Mouse (Mus musculus): ENCODE results near the gene Ctf1.
A peak's percentile ranks its signal among the peaks of the same experiment; 100 is the strongest.

Gene Ctf1

GRCm38 (mm10) chr7:127712461-127713385 is at the start of gene Ctf1:
Gene Ctf1 (plus strand): TSS chr7:127712736.
- peak; percentile 63 for DNase-seq

DNA sequence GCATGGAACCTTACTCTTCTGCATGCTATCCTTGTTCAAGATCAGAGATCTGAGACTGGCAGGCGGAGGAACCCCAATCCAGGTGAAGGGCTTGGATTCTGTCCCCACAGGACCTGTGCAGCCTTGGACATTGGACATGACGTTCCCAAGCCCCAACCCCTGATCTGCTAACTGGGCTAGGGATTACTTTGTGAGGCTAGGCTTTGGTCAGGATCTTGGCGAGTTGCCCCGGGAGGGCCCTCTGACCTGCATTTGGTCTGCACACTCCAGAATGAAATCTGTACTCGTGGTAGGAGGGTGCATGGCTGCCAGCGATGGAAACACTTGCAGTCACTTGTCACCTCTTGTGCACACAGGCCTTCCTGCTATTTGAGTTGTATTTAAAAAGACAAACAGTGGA is 49.6 kb upstream of the Ctf1 start:
- no peak for DNase-seq

GRCm38 (mm10) chr7:127666066-127666654 is 46.4 kb upstream of the Ctf1 start:
- DNase-seq: no peak

DNA sequence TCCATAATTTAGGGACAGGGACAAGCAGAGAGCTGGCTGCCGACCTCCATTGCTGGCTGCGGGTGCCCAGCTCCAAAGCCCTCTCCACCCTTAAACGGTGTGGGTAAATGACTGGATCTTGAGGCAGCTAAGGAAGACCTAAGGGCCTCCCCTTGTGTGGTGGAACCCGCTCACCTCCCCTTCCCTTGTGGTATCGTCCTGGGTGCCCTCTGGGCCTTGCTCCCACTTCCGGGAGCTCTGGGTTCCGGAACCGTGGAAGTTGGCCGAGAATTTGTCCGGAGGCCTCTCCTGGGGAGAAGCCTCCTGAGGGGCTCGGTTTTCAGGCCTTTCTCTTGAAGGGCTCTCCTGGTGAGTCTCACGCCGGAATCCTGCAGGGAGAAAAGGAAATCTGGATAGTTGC is 45.9 kb upstream of the Ctf1 start:
- no peak for DNase-seq

- DNase-seq: no peak
Measured at GRCm38 (mm10) chr7:127667171-127667570, 45.4 kb upstream of the Ctf1 start.

- no peak for DNase-seq
Measured at GRCm38 (mm10) chr7:127671880-127672774, 40.4 kb upstream of the Ctf1 start.

GRCm38 (mm10) chr7:127672776-127673175 is 39.8 kb upstream of the Ctf1 start:
- no peak for DNase-seq

DNA sequence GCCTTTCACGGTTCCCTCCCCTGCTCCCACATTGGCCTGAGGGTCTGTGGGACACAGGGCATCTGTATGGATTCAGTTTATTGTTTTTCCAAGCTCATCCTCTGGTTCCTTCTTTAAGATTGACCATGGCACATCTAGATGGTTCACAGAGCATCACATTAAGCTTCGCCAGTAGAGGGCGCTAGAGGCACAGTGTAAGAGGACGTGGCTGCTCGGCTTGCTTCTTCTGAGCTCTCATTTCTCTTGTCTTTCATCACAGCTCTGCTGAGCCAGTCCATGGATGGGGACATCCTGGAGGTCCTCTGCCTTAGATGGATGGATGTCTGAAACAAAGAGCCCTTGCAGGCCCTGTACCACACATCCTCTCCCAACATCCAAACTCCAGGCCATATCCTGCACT is 37.6 kb upstream of the Ctf1 start:
- peak; percentile 80 for DNase-seq

GRCm38 (mm10) chr7:127675391-127675811 is 37.1 kb upstream of the Ctf1 start:
- no peak for DNase-seq

DNA sequence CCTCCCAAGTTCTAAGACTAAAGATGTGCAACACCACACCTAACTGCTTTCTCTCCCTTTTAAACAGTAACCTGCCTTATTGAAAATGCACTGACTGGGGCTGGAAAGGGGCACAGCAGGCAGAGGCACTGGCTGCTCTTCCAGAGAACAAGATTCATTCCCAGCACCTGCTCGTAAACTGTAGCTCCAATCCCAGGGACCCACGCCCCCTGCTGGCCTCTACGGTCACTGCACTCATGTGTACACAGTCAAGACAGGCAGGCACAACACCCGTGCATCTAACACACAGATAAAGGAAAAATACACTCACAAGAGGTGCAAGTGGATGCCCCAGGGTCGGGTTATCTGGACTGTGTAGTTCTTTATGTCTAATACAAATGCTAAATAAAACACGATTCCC is 35.5 kb upstream of the Ctf1 start:
- DNase-seq: no peak

- DNase-seq: no peak
Measured at GRCm38 (mm10) chr7:127677609-127678008, 34.9 kb upstream of the Ctf1 start.

GRCm38 (mm10) chr7:127678811-127679210 is 33.7 kb upstream of the Ctf1 start:
- no peak for DNase-seq

DNA sequence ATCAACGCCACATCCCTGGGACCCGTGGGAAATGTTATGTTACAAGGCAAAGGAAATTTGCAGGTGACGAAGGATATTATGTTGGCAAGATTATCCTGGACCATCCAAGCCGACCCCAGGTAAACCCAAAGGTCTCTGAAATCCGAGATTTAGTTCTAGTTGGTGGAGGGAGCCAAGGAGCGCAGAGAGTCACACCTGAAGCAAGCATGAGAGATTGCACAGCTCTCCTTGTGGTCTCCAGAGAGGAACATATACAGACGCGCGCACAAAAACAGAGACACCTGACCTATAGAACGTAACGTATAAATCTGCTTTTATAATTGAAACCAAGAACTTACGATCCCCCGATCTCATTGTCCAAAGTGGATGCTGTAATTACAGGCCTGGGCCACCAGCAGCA is 32.0 kb upstream of the Ctf1 start:
- DNase-seq: no peak

DNA sequence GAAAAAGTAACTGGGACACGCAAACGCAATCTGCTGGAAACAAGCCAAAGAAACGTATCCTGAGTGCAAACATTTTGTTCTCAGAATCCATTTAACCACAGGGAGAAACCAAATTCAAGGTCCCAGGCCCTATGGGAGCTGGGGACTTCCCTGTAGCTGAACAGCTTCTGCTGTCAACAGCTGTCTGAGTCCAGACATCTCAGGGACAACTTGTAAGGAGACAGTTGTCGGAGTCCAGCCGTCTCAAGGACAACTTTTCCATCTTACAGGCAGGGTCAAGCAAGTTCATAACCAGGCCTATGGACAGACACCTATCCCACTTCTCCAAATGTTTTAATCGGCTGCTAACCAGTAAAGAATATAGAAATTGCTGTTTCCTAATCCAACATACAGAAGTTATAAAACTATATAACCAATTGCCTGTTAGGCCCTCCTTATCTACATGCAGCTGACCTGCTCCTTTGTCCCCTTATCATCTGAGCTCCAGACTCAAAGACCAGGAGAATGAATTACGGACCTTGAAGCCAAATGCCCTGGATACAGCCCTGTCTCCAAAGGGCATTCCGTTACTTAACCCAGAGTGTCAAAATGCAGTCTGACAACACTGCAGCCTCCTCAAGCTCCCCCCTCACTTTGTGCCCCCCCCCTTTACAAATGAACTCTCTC is 30.5 kb upstream of the Ctf1 start:
- no peak for DNase-seq

DNA sequence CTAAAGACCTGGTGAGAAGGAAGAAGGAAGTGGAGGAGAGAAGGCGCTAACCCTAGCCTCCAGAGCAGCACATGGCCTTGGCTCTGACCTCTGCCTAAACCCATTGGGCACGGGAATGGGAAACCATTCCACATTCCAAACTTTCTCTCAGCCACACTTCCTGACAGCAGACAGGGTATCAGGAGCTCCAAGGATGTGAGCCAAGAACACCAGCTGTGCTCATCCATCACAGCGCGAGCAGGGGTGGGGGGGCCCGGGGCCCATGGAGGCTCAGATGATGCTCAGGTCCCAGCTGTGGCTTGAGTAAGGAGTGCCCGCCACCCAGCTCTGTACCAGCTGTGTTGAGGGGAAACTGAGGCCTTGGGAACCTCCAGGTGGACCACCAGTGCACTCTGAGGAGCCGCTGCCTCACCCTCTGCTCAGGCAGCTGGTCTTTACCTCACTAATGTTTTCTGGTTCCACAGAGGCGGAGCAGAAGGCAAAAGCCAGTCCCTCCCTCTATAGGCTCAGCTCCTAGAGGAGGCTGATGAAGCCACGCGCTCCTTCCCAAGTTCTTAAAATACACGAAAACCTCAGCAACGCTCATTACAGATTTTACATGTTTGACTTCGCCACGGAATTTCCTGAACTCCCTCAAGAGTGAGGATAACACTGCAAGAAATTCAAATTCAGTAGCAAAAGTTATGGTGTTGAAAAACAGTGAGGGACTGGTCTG is 27.1 kb upstream of the Ctf1 start:
- peak; percentile 41 for DNase-seq

DNA sequence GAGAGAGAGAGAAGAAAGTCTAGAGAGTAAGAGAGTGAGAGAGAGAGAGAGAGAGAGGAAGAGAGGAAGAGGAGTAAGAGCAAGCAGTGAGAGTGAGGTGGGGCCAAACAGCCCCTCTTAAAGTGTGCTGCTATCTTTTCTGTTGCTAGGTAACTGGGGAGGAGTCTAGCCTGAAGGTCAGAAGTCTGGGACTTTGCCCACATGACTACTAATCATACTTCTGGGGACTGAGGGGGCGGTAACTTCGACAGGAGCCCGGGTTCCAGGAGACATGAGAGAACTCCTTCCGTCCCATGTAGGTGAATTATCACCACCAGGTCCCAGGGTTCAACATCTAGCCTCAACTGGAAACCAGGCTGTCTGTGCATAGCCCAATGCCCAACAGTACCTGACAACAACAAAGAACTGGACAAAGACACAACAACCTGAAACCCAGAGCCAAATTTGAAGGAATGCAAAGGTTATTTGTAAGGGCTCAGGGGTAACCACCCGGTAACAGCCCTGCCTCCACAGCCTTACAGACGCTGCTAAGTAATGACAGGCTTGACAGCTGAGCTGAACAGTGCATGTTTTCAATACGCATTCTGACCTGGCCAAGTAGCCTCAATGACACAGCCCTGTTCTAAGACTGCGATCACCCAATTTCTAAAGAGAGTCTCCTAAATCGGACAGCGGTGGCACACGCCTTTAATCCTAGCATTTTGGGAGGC is 25.6 kb upstream of the Ctf1 start:
- no peak for DNase-seq

DNA sequence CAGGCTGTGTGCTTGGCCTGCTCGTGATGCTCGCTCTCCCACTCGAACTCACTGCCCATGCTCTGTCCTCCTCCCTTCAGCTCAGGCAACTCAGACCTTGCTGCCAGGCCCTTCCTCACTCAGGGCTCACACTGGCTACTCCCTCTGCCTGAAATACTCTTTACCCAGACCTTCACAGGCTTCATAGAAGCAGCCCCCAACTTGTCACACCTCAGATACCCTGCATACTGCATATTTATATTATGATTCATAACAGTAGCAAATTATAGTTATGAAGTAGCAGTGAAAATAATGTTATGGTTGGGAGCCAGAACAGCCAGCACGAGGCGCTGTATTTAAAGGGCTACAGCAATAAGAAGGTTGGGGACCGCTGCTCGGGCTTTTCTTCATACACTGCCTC is 23.6 kb upstream of the Ctf1 start:
- no peak for DNase-seq

GRCm38 (mm10) chr7:127689626-127690280 is 22.8 kb upstream of the Ctf1 start:
- no peak for DNase-seq

DNA sequence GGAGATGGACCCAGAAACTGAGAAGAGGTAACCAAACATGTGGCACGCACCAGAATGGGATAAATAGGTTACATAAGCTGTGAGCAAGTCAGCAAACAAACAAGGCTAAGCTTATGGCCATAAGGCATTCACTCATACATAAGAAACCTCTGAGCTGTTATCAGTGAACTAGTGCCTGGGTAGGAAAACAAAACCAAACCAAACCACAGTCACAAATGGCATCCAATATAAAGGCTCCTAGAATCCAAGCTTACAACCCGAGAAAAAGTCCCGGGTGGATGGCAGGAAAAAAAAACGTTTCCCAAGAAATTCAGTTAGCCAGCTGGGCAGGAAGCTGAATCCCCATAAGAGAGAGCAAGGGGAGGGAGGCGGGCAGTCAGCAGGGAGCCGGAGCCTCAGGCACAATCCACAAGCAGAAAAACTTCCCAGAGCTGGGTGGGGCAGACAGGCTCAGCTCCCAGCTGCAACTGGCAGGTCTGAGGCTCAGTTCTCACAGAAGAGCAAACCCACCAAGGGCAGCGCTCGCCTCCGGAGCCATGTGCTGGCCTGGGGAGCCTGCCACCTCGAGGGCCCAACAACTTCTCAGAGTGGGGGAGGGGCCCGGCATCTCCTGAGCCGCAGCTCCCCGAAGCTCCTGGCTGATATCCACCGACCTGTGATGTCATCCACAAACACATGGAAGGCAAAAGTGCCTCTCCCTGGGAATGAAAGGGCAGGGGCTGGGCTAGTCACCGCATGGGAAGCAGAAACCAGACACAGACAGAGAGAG is 21.1 kb upstream of the Ctf1 start:
- DNase-seq: peak; percentile 58

- DNase-seq: no peak
Measured at GRCm38 (mm10) chr7:127693290-127693689, 19.2 kb upstream of the Ctf1 start.
